Mouse (Mus musculus): ENCODE results near the gene Naa40.
A peak's percentile ranks its signal among the peaks of the same experiment; 100 is the strongest.

Naa40 gene

DNA sequence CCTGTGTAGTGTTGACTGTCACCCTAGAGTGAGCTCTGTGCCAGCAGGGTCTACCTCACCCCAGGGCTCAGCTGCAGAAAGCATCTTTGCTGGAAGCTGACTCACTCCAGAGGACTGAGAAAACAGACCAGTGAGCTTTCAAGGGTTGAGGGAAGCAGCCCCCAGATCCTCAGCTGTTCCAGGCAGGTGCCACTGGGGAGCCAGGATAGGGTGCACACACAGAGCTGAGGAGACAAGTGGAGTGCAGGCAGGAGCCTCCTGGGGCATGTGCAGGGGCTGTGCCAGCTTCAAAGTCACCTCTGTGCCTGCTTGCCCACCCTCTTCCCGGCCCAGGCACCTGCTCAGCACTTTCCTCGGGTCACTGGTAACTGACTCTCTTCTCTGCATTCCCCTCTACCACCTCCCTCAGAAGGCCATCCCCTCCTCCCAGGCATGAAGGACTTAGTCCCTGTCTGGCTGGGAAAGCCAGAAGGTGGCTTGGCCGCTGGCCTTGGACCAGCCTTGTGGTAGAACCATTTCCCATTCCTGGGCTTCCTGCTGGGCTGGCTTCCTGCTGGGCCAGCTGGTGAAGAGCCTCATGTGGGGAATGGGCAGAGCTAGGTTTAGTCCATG is 62.0 kb downstream of the Naa40 start:
- peak; percentile 78 to 88 for DNase-seq

DNA sequence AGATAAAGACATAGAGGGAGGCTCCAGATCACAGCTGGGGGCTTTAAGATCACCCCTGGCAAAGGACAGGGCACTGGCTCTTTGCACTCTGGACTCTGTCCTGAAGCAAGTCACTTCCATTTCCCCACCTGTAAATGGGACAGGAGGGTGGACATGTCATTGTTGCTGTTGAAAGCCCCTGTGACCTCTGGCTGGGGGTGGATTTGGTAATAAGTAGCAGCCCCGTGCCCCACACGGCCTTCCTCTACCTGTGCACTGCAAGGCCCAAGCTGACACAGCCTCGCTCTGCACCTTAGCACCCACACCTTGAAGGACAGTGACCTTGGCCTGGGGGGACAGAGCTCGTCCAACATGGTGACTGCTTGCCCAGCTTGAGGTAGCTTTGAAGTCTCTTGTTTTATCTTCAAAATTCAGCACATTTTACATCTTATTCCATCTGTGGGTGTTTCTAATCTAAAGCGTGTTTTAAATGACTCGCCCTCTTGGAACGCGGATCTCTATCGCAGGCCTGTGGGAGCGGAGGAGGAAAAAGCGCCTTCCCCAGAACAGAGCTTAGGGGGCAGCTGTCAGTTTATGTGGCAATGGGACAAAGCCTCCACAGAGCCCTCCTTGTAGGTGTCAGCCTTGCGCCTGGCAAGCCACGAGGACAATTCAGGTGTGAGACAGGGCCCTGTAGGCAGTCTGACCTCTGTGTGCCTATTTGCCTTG is 63.0 kb downstream of the Naa40 start:
- DNase-seq, result no peak

DNA sequence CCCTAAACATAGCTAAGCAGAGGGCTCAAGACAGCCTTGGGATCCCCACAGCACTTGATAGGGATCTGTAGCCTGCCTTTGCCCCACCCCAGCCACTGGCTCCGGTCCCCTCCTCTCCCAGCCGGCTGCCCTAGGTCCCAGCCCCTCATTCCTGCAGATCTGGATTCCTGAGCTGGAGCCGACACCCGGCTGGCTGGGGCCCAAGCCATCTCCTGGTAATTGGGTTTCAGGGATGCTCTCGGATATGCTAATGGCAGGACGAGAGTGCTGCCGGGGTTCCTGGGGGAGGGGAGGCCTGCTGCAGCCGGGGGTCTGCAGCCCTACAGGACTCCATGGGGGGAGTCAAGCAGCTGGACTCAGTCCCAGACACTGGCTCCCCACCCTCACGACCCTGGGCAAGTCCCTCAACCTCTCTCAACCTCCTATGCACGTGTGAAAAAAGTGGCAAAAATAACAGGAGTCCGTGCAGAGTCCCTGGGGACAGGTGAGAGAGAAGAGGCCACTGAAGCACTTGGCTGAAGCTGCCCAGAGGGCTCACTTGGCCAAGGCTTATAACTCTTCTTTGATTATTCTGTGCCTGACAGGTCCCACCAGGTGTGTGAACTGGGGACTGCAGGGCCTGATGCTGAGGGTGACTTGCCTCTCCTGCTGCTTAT is 64.8 kb downstream of the Naa40 start:
- DNase-seq, result peak; percentile 63 to 65
